Mouse (Mus musculus): ENCODE data around the gene Tmco4.

Gene Tmco4

DNA sequence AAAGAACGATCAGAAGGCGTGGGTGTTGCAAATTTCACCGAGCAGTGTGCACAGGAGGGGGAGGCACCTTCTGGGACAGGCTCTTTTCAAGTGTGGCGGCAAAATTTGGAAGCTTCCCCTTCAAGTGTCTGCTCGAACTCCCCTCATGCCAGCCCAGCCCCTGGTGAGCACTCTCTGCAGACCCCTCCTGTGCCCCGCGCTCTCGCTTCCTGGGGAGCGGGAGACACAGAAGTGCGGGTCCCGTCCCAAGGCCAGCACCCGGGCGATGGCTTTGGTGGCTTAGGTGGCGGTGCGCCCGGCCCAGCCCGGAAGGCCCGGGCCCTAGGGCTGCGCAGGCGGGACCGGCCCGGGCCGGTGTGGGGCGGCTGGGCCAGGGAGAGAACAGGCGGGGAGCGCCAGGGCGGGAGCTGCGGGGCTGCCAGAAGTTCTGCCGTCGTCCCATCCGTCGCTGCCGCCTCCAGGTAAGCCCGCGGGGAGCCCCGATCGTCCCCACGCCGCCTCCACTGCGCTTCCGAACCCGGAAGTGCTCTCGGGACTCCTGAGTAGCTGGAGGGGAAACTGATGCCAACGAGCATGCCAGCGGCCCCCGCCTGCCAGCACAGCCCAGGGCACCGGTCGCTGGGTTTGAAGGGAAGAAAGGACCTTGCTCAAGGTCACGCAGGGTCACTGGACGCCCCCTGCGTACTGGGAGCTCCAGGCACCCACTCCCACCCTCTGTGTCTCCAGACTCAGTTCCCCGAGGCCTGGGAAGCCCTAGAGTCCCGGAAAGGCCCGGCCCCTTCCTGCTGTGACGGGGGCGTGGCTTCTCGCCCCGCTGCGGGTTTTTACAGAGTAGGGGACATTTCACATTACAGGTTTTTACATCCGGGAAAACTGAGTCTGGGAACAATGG, at the start of gene Tmco4:
Gene Tmco4, plus strand, starts transcription at position 62 of the 892 bp plus-strand sequence.
- DNase-seq (ENCODE audit: extremely low spot score, low read depth, low spot score): no peak

DNA sequence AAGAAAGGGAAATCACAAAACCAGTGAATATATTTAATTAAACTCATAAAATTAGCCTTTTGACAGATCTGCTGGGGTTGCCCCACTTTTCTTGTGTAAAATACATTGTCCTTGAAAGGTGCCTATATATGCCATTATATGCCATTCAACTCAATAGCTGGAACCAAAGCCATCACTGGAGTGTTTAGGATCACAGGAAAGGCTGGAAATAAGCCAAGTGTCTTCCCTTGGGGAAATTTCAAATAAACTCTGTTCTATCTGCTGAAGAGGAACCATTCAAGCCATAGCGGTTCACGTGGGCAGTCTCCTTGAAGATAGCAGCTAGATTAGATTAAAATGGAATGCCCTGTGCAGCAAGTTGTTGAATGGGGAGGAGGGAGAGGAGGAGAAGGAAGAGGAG, 47.1 kb upstream of the Tmco4 start:
- DNase-seq (ENCODE audit: extremely low spot score, low read depth, low spot score): no peak

DNA sequence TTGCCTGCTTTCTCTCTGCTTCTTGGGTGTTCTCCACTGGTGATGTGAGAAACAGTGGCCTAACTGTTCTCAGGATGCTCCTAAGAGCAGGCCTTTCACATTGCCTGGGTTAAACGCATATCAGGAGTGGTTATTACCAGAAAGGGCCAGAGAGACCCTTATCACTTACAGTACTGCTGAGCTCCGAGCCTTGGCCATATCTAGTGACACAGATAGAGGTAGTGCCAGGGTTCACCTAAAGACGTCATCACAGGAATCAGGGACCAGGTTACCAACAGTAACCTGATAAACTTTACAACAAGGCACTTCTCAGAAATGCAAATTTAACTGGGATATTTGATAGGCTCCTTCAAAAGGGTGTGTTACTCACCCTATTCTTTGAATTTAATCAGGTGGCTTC, 38.8 kb upstream of the Tmco4 start:
- DNase-seq (ENCODE audit: extremely low spot score, low read depth, low spot score): no peak

DNA sequence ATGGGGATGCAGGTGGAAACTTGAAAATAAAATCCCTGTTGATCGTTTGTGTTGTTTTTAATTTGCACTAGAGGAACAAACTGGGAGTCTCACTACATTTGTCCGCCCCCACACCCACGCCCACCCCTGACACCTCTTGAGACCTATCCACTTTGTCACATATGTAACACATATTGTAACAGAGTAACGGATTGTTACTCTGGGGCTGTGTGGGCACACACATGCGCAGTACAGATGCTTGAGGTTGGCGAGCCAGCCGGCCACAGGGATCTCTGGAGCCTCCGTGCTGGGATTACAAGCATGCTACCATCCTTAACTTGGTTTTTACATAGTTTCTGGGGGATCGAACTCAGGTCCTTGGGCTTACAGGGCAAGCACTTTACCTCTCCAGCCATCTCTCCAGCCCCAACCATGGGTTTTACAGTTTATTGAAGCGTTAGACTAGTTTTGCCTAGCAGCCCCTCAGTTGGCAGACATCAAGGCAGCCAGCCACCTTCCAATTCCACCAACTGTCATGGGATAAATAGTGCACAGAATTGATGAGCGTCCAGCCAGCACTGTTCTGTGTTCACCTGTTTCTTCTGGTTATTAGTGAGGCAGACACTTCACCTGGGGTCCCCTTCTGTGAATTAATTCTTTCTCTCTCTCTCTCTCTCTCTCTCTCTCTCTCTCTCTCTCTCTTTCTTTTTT, 38.1 kb upstream of the Tmco4 start:
- no peak for DNase-seq (ENCODE audit: extremely low spot score, low read depth, low spot score)

DNA sequence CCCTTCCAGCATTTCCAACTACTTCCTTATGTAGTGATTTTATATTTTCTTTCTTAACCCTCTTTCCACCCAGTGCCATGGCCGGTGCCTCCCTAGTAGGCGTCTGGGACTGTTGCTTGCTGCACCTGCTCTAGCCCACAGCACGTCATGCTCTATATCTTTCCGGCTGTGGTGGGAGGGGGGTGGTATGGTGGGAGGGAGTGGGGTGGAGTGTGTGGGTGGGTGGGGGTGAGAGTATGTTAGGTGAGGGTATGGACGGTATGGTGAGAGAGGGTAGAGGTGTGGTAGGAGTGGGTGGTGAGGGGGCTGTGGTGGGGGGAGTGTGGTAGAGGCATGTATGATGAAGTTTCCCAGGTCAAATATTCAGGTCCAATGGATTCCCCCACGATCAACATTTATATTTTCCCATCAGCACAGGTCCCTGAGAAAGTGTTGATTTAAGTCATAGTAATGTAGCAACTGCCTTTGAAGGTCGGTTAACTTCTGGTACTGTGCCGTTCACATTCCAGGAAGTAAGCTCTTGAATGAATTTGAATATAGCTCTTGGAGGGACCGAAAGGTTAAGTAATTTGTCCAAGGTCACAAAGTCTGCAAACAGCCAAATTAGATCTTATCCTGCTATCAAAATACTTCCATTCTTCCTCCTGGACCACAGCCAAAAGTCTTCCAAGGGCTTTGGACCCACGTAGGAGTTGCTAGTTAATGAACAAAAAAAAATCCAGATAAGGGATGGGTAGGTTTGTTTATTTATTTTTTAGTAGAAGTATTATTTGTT, 34.0 kb upstream of the Tmco4 start:
- DNase-seq (ENCODE audit: extremely low spot score, low read depth, low spot score): no peak

- DNase-seq (ENCODE audit: extremely low spot score, low read depth, low spot score): no peak
These were observed 33.2 kb upstream of the Tmco4 start for GRCm38 (mm10) chr4:138939481-138939880.

- DNase-seq (ENCODE audit: extremely low spot score, low read depth, low spot score): no peak
These were observed 31.3 kb upstream of the Tmco4 start for GRCm38 (mm10) chr4:138941401-138941800.

DNA sequence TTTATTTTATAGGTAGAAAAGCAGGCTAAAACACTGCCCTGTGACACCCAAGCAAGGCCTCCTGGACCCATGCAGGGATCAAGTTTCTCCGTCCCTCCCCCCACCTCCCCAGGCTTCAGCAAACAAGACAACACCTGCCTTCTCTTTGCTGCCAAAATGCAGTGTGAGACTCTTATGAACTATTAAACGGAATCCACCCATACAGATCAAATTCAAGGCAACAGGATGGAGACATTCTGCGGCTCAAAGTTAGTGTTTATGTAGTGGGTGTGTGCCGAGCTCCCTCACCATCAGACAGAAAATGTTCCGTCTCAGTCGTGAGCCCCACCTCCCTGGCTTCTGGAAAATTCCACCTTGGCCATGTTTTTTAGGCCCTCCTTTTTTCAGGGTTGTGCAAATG, 30.7 kb upstream of the Tmco4 start:
- no peak for DNase-seq (ENCODE audit: extremely low spot score, low read depth, low spot score)

GRCm38 (mm10) chr4:138943730-138944129, 29.0 kb upstream of the Tmco4 start:
- no peak for DNase-seq (ENCODE audit: extremely low spot score, low read depth, low spot score)

- DNase-seq (ENCODE audit: extremely low spot score, low read depth, low spot score): no peak
These were observed 24.4 kb upstream of the Tmco4 start for GRCm38 (mm10) chr4:138948257-138948656.

GRCm38 (mm10) chr4:138958612-138959011, 14.1 kb upstream of the Tmco4 start:
- DNase-seq (ENCODE audit: extremely low spot score, low read depth, low spot score): no peak

DNA sequence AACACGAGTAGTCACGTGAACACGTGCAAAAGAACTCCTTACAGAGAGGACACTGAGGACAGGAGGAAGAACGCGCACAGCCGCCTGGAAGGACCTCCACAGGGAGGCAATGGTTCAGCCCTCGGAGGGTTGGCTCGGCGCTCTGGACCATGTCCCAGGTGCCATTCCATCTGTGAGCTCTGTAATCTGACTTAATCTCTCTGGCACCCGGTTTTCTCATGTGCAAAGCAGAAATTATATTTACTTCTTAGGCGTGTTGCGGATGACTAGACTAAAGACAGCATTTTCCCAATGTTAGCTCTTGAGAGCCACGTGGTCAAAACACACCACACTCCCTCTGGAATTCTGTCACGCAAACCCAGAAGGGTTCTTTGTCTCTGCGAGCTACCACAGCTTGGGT, 13.6 kb upstream of the Tmco4 start:
- DNase-seq (ENCODE audit: extremely low spot score, low read depth, low spot score): no peak

DNA sequence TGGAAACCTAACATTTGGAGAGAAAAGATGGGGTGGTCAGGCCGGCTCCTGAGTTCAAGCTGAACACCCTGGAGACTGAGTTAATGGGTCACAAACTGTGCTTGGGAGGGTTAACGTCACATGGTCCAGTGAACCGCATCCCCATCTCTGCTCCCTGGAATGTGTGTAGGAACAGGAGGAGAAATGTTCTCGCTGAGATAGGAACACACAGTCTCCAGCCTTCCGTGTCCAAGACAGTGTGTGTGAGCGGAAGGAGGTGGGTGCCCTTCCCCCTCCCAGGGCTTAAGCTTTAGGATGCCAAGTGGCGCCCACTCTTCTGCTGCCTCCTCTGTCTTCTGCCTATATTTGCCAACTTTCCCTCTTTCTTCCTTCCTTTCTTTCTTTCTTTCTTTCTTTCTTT, 12.8 kb upstream of the Tmco4 start:
- no peak for DNase-seq (ENCODE audit: extremely low spot score, low read depth, low spot score)

DNA sequence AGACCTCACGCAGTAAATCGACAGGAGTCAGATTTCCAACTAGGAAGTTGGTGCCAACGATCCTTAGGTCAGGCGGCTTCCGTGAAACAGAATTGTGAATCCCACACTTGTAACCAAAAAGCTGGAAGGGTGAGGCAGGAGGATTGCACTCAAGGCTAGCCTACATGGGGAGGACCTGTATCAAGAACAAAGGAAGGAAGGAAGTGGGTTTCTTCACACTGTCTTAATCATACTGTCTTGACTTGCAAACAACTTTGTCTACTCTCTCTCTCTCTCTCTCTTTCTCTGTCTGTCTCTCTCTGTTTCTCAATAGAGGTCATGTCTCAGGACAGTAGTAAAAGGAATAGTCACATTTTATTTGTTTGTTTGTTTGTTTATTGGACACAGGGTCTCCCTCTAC, 10.0 kb upstream of the Tmco4 start:
- no peak for DNase-seq (ENCODE audit: extremely low spot score, low read depth, low spot score)

DNA sequence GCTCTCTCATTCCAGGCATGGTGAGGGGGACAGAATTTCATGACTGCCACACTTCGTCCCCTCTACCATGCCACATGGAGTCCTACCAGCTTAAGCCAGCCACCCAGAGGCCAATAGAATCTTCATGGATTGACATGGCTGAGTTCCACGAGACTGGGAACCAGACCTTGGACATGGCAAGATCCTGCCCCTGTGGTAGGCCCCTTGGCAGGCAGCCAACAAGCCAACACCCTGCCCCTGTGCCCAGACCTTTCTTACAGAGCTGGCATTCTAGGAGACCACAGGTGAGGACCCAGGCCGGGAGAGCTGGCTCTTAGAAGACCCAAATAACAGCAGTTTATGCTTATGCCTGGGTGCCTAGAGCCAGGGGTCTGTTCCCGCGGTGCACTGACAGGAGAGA, 6.8 kb upstream of the Tmco4 start:
- DNase-seq (ENCODE audit: extremely low spot score, low read depth, low spot score): no peak

GRCm38 (mm10) chr4:138966866-138967265, 5.8 kb upstream of the Tmco4 start, which contains the start of gene Rnf186:
Rnf186 (plus strand) TSS chr4:138967112.
- DNase-seq (ENCODE audit: extremely low spot score, low read depth, low spot score): no peak

GRCm38 (mm10) chr4:138967485-138967884, 5.2 kb upstream of the Tmco4 start:
- DNase-seq (ENCODE audit: extremely low spot score, low read depth, low spot score): no peak

GRCm38 (mm10) chr4:138968772-138969556, 3.7 kb upstream of the Tmco4 start:
- DNase-seq (ENCODE audit: extremely low spot score, low read depth, low spot score): no peak

DNA sequence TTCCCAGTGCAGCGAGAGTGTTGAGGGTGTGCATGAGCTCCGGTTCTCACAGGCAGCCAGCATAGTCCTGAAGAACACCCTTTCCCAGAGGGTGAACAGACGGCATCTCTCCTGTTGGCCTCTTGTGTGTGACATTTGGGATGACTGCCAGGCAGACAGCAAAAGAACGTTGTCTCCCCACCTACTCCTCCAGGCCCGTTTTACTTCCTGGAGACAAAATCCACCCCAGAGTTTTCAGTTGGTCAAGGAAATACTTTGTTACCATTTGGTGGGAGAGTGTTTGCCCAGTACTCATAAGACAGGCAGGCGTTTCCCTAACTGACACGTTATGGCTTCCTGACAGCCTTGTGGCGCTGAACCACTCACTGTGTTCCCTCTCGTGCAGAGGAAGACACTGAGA, 3.0 kb upstream of the Tmco4 start:
- no peak for DNase-seq (ENCODE audit: extremely low spot score, low read depth, low spot score)

DNA sequence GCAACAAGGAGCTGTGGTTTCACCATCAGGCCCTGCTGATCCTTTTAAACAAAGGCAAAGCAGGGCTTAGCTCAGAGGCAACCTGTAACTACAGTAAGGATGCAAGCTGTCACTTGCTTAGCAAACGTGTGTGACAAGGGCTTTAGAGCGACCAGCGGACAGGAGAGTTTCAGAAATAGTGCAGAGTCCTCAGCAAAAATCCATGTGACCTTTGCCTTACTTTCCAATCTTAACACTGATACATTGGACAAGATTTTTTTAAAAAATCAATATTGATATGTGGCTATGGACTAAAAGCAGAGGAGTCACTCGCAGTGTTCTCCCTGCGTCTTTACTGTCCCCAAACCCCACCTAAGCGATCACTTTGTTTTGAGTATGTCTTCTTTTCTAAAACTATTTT, 1.3 kb upstream of the Tmco4 start:
- DNase-seq (ENCODE audit: extremely low spot score, low read depth, low spot score): no peak

Measured in hindlimb bud, embryonic 11.5 days (tissue).